Mouse (Mus musculus): ENCODE data around the gene Pmepa1.

GRCm38 (mm10) chr2:173246688-173247087, 29.6 kb downstream of the Pmepa1 start:
- TF ChIP-seq GATA1 (IDR thresholded peaks at IDR 0.05; ENCODE audit: low read length) (no peak), TAL1 (IDR thresholded peaks at IDR 0.05; ENCODE audit: low read length) (no peak)

Measured in erythroblast, embryonic 14.5 days (primary cell).